Mouse (Mus musculus): ENCODE measurements around the gene Gm10570.

- TF ChIP-seq POLR2A (IDR thresholded peaks at IDR 0.05; ENCODE audit: insufficient read depth, low read depth, low read length) = no peak
- no peak for TF ChIP-seq CTCF (IDR thresholded peaks at IDR 0.05)
- no peak for TF ChIP-seq EP300 (IDR thresholded peaks at IDR 0.05; ENCODE audit: insufficient read depth, low read depth, low read length)
Measured at GRCm38 (mm10) chr4:130266601-130267000, 41.9 kb downstream of the Gm10570 start.

Measured in heart, adult 2 months (tissue).